Mouse (Mus musculus) kidney, embryonic 15.5 days (tissue): Measurements from ENCODE around the gene Plcb4. TPM values are rescaled to one million over a fixed set of nuclear protein-coding genes. Genes with fewer than 3 reads are reported as not detected.
"Not testable (repeated sequence)": the region's sequence is repeated elsewhere in the genome, so short reads cannot be mapped to it uniquely, and the experiment has no call there.

Experiments used
- ATAC-seq: fragments of 200-750 bp; cut with Nextera tagmentation; replicated peaks from 2 replicates; pipeline ENCODE4 v1.8.0; 2017; ENCODE audit warnings: moderate TSS enrichment; ENCODE audit not compliant: low FRiP score
- H3K27ac ChIP-seq: fragments of 300-500 bp; sonication (generic); 2 replicates; pipeline ENCODE4 v1.5.1; 2015; ENCODE audit warnings: mild to moderate bottlenecking, inconsistent platforms
- H3K27me3 ChIP-seq: fragments of 300-500 bp; sonication (generic); 2 replicates; pipeline ENCODE4 v1.6.1; 2015; ENCODE audit warnings: inconsistent platforms
- H3K36me3 ChIP-seq: fragments of 300-500 bp; sonication (generic); 2 replicates; pipeline ENCODE4 v1.6.1; 2015; ENCODE audit warnings: inconsistent platforms
- H3K4me1 ChIP-seq: fragments of 300-500 bp; sonication (generic); 2 replicates; pipeline ENCODE4 v1.6.1; 2015; ENCODE audit warnings: inconsistent platforms
- H3K4me2 ChIP-seq: fragments of 300-500 bp; sonication (generic); 2 replicates; pipeline ENCODE4 v1.6.1; 2015; ENCODE audit warnings: moderate library complexity, mild to moderate bottlenecking, inconsistent platforms
- H3K4me3 ChIP-seq: fragments of 300-500 bp; sonication (generic); replicated peaks from 2 replicates; pipeline ENCODE4 v1.5.1; 2015; ENCODE audit warnings: mild to moderate bottlenecking, inconsistent platforms
- H3K9ac ChIP-seq: fragments of 300-500 bp; sonication (generic); 2 replicates; pipeline ENCODE4 v1.6.1; 2015; ENCODE audit warnings: mild to moderate bottlenecking, inconsistent platforms
- H3K9me3 ChIP-seq: fragments of 300-500 bp; sonication (generic); replicated peaks from 2 replicates; pipeline ENCODE4 v1.6.1; 2016; ENCODE audit warnings: inconsistent platforms
- WGBS: fragments of 180-500 bp; shearing (Covaris S2); methylation state at CpG from one replicate; pipeline ENCODE4 v1.1.7; 2015; ENCODE audit warnings: mixed read lengths; 5-methylcytosine and 5-hydroxymethylcytosine counted together
- polyA plus RNA-seq: library from polyadenylated mRNA; unstranded; fragments of >200 nt; fragmentation: Nextera tagmentation; extraction: Ambion mirVana; gene quantifications from 2 replicates; pipeline ENCODE4 v1.2.1, GENCODE M21; 2015

Plcb4 gene
- polyA plus RNA-seq, 1 experiment from 2014 or later = 20.9 TPM

DNA sequence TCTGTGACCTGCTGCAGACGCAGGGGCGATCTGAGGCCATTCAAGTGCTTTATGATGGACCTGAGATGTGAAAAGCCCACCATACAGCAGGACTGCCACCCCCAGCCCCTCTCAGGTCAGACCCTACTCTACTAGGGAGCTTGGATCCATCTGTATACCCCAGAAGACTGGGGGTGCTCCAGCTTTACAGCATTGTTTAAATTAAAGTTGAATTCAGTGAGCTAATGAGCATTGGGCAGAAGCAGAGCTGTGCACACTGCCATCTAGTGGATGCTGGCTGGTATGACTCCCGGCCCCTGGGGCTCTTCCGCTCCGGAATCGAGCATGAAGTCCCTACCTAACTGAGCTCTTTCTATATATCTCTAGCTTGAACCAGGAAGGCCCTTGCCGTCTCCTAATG lies 298.9 kb downstream of the Plcb4 start:
- Histone ChIP-seq H3K9ac (no peak overlapping the region), H3K27ac (no peak overlapping the region), H3K36me3 (0 out of 2 replicates have a peak, but pooled peaks cover 2% of the 10 kb centered on the region), H3K4me3 (no peak overlapping the region), H3K9me3 (no peaks in the 10 kb centered on the region), H3K27me3 (no peaks in the 10 kb centered on the region), H3K4me1 (0 out of 2 replicates have a peak, but pooled peaks cover 2% of the 10 kb centered on the region), H3K4me2 (no peak overlapping the region)
- peak; percentile 74; the same call in 1 of the 2 replicates for ATAC-seq
- WGBS = 29% methylated on average over 7 of the region's 7 CpGs

DNA sequence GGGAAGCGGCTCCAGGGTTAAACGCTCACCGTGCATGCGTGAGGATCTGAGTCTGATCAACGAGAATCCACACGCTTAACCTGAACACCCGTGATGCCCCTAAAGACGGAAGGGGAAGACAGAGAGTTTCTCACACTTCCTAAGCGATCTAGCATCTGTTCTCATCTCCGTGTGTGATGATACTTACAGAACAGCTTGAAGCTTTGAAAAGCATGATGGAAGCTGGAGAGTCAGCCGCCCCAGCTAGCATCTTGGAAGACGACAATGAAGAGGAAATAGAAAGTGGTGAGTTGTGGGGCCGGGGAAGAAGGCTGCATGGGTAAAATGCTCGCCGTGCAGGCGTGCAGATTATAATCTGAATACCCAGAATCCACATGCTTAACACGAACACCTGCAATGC lies 299.6 kb downstream of the Plcb4 start:
- 0 out of 2 replicates have a peak, but pooled peaks cover 2% of the 10 kb centered on the region for H3K4me1 ChIP-seq
- H3K9me3 ChIP-seq = no peaks in the 10 kb centered on the region
- no peak overlapping the region for H3K4me3 ChIP-seq
- H3K27ac ChIP-seq = no peak overlapping the region
- no peak overlapping the region for H3K9ac ChIP-seq
- H3K27me3 ChIP-seq = 0 out of 2 replicates have a peak, but pooled peaks cover 5% of the 10 kb centered on the region
- H3K4me2 ChIP-seq = no peak overlapping the region
- ATAC-seq = no peak
- WGBS = 93% methylated on average over 17 of the region's 17 CpGs
- 0 out of 2 replicates have a peak, but pooled peaks cover 2% of the 10 kb centered on the region for H3K36me3 ChIP-seq

DNA sequence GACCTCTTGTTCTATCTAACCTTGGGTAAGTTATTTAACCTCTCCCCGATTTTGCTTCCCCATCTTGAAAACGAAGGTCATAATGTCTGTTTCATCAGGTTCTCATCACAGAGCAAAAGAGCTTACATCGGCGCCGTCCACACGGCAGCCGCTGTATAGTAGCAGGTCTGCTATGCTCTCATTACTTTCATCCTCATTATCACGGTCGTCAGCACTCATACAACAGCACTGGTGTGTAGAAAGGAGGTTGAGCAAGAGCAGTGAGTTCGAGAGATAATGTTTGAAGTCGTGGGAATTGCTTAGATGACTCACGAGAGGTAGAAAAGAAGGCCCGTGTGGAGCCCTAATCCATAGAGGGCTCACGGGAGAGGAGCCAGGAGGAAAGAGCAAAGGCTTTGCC lies 304.3 kb downstream of the Plcb4 start:
- Histone ChIP-seq H3K9ac (no peak overlapping the region), H3K27me3 (0 out of 2 replicates have a peak, but pooled peaks cover 5% of the 10 kb centered on the region), H3K9me3 (no peaks in the 10 kb centered on the region), H3K27ac (no peak overlapping the region), H3K4me3 (no peak overlapping the region), H3K4me2 (no peak overlapping the region), H3K36me3 (0 out of 2 replicates have a peak, but pooled peaks cover 2% of the 10 kb centered on the region), H3K4me1 (no peaks in the 10 kb centered on the region)
- 88% methylated on average over 14 of the region's 14 CpGs for WGBS
- no peak for ATAC-seq

DNA sequence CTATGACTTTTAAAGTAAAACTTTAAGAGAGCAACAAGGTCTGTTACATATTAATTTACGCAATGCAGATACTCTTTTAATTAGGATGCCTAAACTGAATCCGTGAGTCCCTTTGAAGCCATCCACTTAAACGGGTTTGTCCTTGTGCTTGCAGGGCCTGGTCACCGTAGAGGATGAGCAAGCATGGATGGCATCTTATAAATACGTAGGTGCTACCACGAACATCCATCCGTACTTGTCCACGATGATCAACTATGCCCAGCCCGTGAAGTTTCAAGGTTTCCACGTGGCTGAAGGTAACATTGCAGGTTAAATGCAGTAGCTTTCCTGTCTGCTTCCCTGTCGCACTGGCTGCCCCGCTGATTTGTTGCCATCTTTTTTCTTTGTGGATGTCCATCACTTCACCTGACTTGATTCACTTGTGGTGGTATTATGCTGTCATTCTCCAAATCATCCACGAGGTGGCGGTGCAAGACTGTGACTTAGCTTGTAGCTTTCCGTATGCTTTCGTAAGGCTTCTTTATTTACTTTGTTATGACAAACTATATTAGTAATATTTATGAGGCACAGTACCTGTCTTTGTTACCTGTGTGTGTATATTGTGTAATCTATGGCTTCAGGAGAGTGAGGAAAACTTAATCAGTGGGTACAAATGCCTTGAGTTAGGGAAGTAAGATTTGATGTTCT lies 308.2 kb downstream of the Plcb4 start:
- Histone ChIP-seq H3K9me3 (no peaks in the 10 kb centered on the region), H3K4me1 (no peaks in the 10 kb centered on the region), H3K4me2 (no peak overlapping the region), H3K9ac (no peak overlapping the region), H3K27ac (no peak overlapping the region), H3K27me3 (0 out of 2 replicates have a peak, but pooled peaks cover 5% of the 10 kb centered on the region), H3K4me3 (no peak overlapping the region), H3K36me3 (no peaks in the 10 kb centered on the region; the same call in 1 of the 2 replicates)
- ATAC-seq = no peak
- WGBS = 61% methylated on average over 16 of the region's 16 CpGs

DNA sequence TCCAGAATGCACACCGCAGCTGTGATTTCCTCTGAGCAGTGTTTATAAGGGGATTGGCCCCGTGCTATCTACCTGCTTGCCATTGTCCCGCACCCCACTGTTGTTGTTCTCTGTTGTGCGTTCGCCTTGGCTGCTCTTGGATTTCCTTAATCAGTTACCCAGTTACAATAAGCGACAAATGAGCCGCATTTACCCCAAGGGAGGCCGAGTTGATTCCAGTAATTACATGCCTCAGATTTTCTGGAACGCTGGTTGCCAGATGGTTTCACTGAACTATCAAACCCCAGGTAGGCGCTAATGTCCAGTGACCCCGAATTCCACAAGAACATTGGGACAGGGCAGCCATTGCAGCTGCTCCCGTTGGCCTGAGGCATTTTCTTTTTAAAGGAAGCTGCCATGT lies 309.3 kb downstream of the Plcb4 start:
- Histone ChIP-seq H3K4me3 (no peak overlapping the region), H3K27me3 (0 out of 2 replicates have a peak, but pooled peaks cover under 1% of the 10 kb centered on the region)

DNA sequence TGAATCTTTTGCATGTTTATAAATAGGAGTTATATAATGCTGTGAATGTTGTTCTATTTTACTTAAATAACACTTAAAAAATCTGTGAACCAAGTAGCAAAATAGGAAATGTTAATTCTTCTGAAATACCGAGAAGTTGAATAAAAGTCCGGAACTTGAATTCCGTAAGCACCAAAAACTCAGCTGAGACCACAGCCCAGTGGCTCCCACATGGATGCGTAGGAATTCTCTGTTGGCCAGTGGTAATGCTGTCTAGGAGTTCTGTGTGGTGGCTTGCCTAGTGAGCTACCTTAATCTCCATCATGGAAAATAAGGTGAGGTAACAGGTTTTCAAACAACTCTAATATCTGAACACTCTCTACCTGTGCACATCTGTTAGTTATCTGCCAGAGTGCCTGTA lies 312.1 kb downstream of the Plcb4 start:
- no peak overlapping the region for H3K27ac ChIP-seq
- no peaks in the 10 kb centered on the region for H3K4me1 ChIP-seq
- no peaks in the 10 kb centered on the region for H3K27me3 ChIP-seq
- peaks cover 7% of the 10 kb centered on the region for H3K36me3 ChIP-seq
- no peak overlapping the region for H3K4me3 ChIP-seq
- H3K4me2 ChIP-seq = no peak overlapping the region
- no peaks in the 10 kb centered on the region for H3K9me3 ChIP-seq
- 98% methylated on average over 4 of the region's 4 CpGs for WGBS
- H3K9ac ChIP-seq = no peak overlapping the region
- ATAC-seq = no peak

More for the DNA sequence above, 309.3 kb downstream of the Plcb4 start:
- no peaks in the 10 kb centered on the region for H3K4me1 ChIP-seq
- ATAC-seq = peak; percentile 83
- 66% methylated on average over 12 of the region's 12 CpGs for WGBS
- H3K4me2 ChIP-seq = no peak overlapping the region
- H3K9me3 ChIP-seq = no peaks in the 10 kb centered on the region
- no peak overlapping the region for H3K9ac ChIP-seq
- H3K36me3 ChIP-seq = peaks cover 5% of the 10 kb centered on the region
- no peak overlapping the region for H3K27ac ChIP-seq

DNA sequence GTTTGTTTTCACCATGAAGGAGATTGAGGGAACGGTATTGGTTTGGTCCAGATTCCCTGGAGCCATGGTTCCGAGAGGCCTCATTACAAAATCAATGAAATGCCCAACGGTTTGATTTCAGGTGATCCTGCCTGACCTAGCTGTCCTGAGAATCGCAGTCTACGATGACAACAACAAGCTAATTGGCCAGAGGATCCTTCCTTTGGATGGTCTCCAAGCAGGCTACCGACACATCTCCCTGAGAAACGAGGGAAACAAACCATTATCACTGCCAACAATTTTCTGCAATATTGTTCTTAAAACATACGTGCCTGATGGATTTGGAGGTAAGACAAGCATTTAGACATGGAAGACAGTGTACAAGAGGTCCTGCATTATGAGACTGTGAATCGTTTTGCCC lies 317.2 kb downstream of the Plcb4 start:
- Histone ChIP-seq H3K4me1 (no peaks in the 10 kb centered on the region), H3K9ac (no peak overlapping the region), H3K9me3 (no peaks in the 10 kb centered on the region), H3K36me3 (peaks cover 7% of the 10 kb centered on the region), H3K27me3 (no peaks in the 10 kb centered on the region), H3K4me2 (no peak overlapping the region), H3K4me3 (no peak overlapping the region), H3K27ac (no peak overlapping the region)
- ATAC-seq = no peak
- 91% methylated on average over 9 of the region's 9 CpGs for WGBS

DNA sequence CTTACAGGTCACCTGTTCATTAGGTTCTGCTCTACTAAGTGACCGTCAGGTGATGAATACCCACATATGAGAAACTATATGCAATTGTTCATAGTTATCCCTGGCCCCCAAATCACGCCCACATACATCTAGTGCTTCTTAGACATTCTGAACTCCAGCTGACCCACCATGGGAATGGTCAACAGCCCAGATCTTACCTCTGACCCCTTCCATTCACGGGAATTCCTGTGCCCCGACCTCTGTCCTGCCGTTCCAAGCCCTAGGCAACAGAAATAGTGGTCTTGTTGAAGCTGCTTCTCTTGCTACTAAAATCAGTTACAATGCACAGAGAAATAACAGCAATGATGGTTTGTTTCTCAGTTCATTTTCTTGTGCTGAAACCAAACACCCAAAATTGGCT lies 320.0 kb downstream of the Plcb4 start:
- ATAC-seq = no peak
- H3K4me2 ChIP-seq = no peak overlapping the region
- H3K4me3 ChIP-seq = no peak overlapping the region
- no peak overlapping the region for H3K27ac ChIP-seq
- no peaks in the 10 kb centered on the region for H3K4me1 ChIP-seq
- 56% methylated on average over 5 of the region's 5 CpGs for WGBS
- H3K9ac ChIP-seq = no peak overlapping the region
- no peaks in the 10 kb centered on the region for H3K36me3 ChIP-seq
- no peaks in the 10 kb centered on the region for H3K27me3 ChIP-seq
- H3K9me3 ChIP-seq = no peaks in the 10 kb centered on the region

DNA sequence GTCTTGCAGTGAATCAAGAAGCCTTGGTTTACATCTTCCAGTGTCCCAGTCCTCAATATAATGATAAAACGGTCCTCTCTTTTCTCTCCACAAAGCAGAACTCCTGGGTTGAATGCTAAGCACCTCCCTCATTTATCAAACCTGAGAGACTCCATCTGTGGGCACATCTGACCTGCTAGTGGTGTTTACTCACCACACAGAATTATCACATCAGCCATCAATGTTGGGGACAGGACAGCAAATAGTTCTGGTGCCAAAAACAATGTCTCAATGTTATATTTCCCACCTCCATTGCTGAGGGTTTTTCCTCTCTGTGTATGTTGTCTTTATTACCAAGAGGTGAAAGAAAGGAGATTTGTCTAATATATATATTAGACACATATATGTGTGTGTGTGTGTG lies 321.6 kb downstream of the Plcb4 start:
- Histone ChIP-seq H3K27me3 (no peaks in the 10 kb centered on the region), H3K9me3 (no peaks in the 10 kb centered on the region), H3K36me3 (peaks cover 8% of the 10 kb centered on the region; the same call in 1 of the 2 replicates), H3K4me1 (no peaks in the 10 kb centered on the region), H3K27ac (no peak overlapping the region), H3K4me3 (no peak overlapping the region), H3K9ac (no peak overlapping the region), H3K4me2 (no peak overlapping the region)
- WGBS = 68% methylated on average over 1 of the region's 1 CpGs
- ATAC-seq = no peak

DNA sequence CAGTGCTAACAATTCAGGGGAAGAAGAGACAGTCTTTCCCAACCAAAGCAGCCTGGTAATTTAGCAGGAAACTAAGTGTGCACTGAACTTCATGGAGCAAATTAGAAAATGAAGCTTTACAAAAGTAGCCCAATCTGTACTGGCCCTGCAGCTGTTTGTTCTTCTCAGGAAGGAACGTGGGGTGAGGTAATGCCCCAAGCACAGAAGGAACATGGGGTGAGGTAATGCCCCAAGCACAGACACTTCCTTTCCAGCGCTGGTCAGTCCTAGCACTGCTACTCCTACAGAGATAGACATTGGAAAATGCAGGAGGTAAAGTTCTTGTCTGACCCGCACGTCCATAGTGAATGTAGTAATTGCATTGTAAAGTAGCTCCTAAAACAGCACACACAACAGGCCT lies 325.2 kb downstream of the Plcb4 start:
- ATAC-seq = no peak
- H3K4me2 ChIP-seq = no peak overlapping the region
- H3K27ac ChIP-seq = no peak overlapping the region
- no peaks in the 10 kb centered on the region for H3K9me3 ChIP-seq
- no peak overlapping the region for H3K9ac ChIP-seq
- no peaks in the 10 kb centered on the region for H3K27me3 ChIP-seq
- H3K36me3 ChIP-seq = peaks cover 8% of the 10 kb centered on the region; the same call in 1 of the 2 replicates
- H3K4me1 ChIP-seq = no peaks in the 10 kb centered on the region
- H3K4me3 ChIP-seq = no peak overlapping the region
- WGBS = 81% methylated on average over 4 of the region's 4 CpGs

DNA sequence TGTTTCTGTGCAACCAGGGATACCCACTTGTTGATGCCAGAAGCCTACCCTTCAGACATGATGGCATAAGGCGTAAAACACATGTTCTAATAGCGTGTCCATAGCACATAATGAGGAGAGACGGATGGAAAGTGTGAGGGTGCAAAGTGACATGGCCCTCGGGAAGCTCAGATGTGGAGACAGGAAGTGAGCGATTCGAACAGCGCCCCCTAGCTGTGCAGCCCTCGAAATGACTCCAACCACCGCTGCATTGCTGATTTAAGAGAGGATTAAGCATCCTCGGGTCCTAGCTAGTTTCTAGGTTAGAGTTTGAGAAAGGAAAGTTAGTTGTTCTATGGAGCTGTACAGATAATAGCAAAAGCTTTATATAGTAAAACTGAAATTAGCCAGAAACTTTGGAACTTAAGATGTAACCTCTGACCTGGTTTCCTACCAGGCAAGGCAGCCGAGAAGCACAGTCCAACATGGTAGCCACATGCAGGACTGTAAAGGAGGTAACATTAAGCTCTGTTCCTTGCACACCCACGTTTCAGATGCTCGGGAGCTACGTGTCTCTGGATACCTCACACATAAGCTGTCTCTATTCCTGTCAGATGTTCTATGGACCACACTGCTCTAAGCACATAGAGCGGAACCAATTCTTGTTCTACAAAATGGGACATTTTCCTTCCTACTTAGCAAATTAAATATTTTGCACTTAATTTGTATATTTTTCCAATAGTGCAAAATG lies 326.9 kb downstream of the Plcb4 start:
- ATAC-seq = no peak
- H3K27ac ChIP-seq = no peak overlapping the region
- 87% methylated on average over 15 of the region's 15 CpGs for WGBS
- peaks cover 8% of the 10 kb centered on the region; the same call in 1 of the 2 replicates for H3K36me3 ChIP-seq
- no peaks in the 10 kb centered on the region for H3K4me1 ChIP-seq
- no peaks in the 10 kb centered on the region for H3K27me3 ChIP-seq
- H3K9ac ChIP-seq = no peak overlapping the region
- H3K4me2 ChIP-seq = no peak overlapping the region
- no peaks in the 10 kb centered on the region for H3K9me3 ChIP-seq
- H3K4me3 ChIP-seq = no peak overlapping the region

DNA sequence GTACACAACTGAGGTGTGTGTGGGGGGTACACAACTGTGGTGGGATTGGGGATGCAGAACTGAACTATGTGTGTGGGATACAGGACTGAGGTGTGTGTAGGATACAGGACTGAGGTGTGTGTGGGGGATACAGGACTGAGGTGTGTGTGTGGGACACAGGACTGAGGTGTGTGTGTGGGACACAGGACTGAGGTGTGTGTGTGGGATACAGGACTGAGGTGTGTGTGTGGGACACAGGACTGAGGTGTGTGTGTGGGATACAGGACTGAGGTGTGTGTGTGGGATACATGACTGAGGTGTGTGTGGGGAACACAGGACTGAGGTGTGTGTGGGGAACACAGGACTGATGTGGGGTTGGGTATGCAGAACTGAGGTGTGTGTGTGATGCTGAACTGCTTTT lies 329.7 kb downstream of the Plcb4 start:
- H3K27ac ChIP-seq, H3K27me3 ChIP-seq, ATAC-seq, H3K4me3 ChIP-seq, H3K4me2 ChIP-seq, H3K4me1 ChIP-seq, H3K9ac ChIP-seq, H3K36me3 ChIP-seq, H3K9me3 ChIP-seq: not testable (repeated sequence)
